Mouse (Mus musculus) olfactory bulb, adult 2 months (tissue): Measurements from ENCODE around the gene Arhgap23.

Source experiments
- CTCF ChIP-seq: fragments of 200-500 bp; IDR thresholded peaks from 2 replicates; pipeline ENCODE4 v1.5.1; 2012; ENCODE audit warnings: low read depth, mild to moderate bottlenecking, low read length, moderate library complexity; ENCODE audit not compliant: insufficient read depth
- POLR2A ChIP-seq: fragments of 200-500 bp; IDR thresholded peaks from 2 replicates; pipeline ENCODE4 v1.6.1; 2012; ENCODE audit warnings: mild to moderate bottlenecking, low read depth, low read length, moderate library complexity; ENCODE audit not compliant: insufficient read depth

- TF ChIP-seq CTCF (no peak), POLR2A (no peak)
These were observed 13.5 kb upstream of the Arhgap23 start for GRCm38 (mm10) chr11:97401686-97402435.
